Mouse (Mus musculus): ENCODE measurements at regions not wholly inside any gene's neighbourhood (a gene's known extent, or its start where the extent isn't known, plus 50 kb on each side); places are given as distances from the start of the nearest gene placed in this dataset.

DNA sequence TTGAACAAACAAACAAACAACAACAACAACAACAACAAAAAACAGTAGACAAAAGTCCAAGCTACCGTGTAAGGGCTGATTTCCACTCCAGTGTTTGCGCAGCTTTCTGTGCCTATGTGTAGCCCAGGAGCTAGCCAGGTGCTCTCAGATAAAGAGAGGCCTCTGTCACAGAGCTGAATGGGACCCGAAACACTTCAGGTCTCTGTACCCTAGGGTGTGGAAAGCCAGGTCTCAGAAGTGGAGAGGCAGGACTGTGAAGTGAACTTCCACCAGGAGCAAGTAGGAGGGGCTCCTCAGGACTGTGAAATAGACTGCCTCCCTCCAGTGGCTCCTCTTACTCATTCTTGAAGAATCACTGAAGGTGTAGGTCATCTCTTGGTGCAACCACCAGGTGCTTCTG is 61.4 kb upstream of the Habp2 start:
- Histone ChIP-seq H3K36me3 (ENCODE audit: control insufficient read depth, insufficient read depth, low read length) (no peaks in the 10 kb centered on the region), H3K4me3 (replicated peaks; ENCODE audit: low read depth, low read length) (no peak overlapping the region)
- 95% methylated on average over 3 of the region's 3 CpGs for WGBS

DNA sequence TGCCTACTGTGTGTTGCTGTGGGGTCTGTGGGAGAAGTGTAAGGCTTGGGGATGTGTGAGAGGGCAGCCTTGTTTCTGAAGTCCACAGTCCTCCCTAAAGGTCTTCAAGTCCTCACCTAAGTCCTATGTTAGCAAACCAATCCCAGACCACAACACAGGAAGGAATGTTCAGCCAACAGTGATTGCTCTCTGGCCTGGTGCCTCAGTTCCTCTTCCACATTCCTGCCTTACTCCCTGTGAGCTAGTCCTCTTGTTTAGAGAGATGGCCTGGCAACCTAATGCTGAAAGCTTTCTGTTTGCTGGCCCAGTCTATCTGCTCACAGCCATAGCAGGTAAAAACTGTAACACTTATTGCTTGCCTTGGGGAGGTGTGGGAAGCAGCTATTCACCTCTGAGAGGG is 58.4 kb upstream of the Habp2 start:
- Histone ChIP-seq H3K27ac (replicated peaks; ENCODE audit: low read depth, low read length) (no peak overlapping the region), H3K4me2 (ENCODE audit: low read length) (no peak overlapping the region), H3K9me3 (ENCODE audit: control insufficient read depth, low read length) (no peaks in the 10 kb centered on the region), H3K36me3 (ENCODE audit: control insufficient read depth, insufficient read depth, low read length) (no peaks in the 10 kb centered on the region), H3K27me3 (ENCODE audit: control insufficient read depth, insufficient read depth, low read length) (no peaks in the 10 kb centered on the region), H3K9ac (replicated peaks; ENCODE audit: low read length) (no peak overlapping the region), H3K4me1 (ENCODE audit: control insufficient read depth, insufficient read depth, low read length) (peaks cover 14% of the 10 kb centered on the region), H3K4me3 (replicated peaks; ENCODE audit: low read depth, low read length) (no peak overlapping the region)
- no peak for DNase-seq
- no peak for ATAC-seq (ENCODE audit: low FRiP score, low TSS enrichment)

More for the DNA sequence above, 61.4 kb upstream of the Habp2 start:
- ATAC-seq (ENCODE audit: low FRiP score, low TSS enrichment) (no peak), DNase-seq (no peak)
- H3K9ac ChIP-seq (replicated peaks; ENCODE audit: low read length): no peak overlapping the region
- H3K27ac ChIP-seq (replicated peaks; ENCODE audit: low read depth, low read length): no peak overlapping the region
- H3K27me3 ChIP-seq (ENCODE audit: control insufficient read depth, insufficient read depth, low read length): no peaks in the 10 kb centered on the region
- H3K4me1 ChIP-seq (ENCODE audit: control insufficient read depth, insufficient read depth, low read length): peaks cover 12% of the 10 kb centered on the region
- no peaks in the 10 kb centered on the region for H3K9me3 ChIP-seq (ENCODE audit: control insufficient read depth, low read length)
- no peak overlapping the region for H3K4me2 ChIP-seq (ENCODE audit: low read length)

GRCm38 (mm10) chr19:56231430-56231829 is 55.5 kb upstream of the Habp2 start:
- no peaks in the 10 kb centered on the region for H3K9me3 ChIP-seq (ENCODE audit: control insufficient read depth, low read length)
- H3K4me2 ChIP-seq (ENCODE audit: low read length): peak overlapping the region; percentile 23; the same call in 1 of the 2 replicates
- DNase-seq: no peak
- no peaks in the 10 kb centered on the region for H3K27me3 ChIP-seq (ENCODE audit: control insufficient read depth, insufficient read depth, low read length)
- no peak for ATAC-seq (ENCODE audit: low FRiP score, low TSS enrichment)
- H3K4me3 ChIP-seq (replicated peaks; ENCODE audit: low read depth, low read length): no peak overlapping the region
- peaks cover 26% of the 10 kb centered on the region for H3K4me1 ChIP-seq (ENCODE audit: control insufficient read depth, insufficient read depth, low read length)
- H3K27ac ChIP-seq (replicated peaks; ENCODE audit: low read depth, low read length): peak overlapping the region; percentile 56; the same call in 1 of the 2 replicates
- WGBS: 70% methylated on average over 8 of the region's 8 CpGs
- H3K9ac ChIP-seq (replicated peaks; ENCODE audit: low read length): no peak overlapping the region
- H3K36me3 ChIP-seq (ENCODE audit: control insufficient read depth, insufficient read depth, low read length): no peaks in the 10 kb centered on the region

DNA sequence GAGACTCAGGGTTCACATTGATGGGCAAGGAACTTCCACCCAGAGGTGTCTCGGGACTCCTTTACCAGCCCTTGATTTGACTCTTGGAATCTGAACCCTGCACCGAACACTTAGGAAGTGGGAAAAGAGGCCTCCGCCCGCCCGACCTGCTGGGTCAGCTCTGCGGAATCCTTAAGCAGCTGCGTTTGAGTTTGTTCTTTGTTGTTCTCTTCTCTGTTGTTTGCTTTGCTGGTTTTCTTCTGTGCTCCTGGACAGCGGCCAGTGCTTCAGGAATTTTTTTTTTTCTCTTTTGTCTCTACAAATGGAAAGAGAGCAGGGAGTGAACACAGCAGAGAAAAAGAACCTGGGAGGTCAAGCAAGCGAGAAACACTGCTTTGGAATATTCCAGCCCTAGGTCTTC is 55.1 kb upstream of the Habp2 start:
- ATAC-seq (ENCODE audit: low FRiP score, low TSS enrichment) (no peak), DNase-seq (peak; percentile 55)
- H3K9ac ChIP-seq (replicated peaks; ENCODE audit: low read length): no peak overlapping the region
- H3K27ac ChIP-seq (replicated peaks; ENCODE audit: low read depth, low read length): peak overlapping the region; percentile 56; the same call in 1 of the 2 replicates
- H3K9me3 ChIP-seq (ENCODE audit: control insufficient read depth, low read length): no peaks in the 10 kb centered on the region
- WGBS: 34% methylated on average over 9 of the region's 9 CpGs
- no peak overlapping the region for H3K4me3 ChIP-seq (replicated peaks; ENCODE audit: low read depth, low read length)
- H3K27me3 ChIP-seq (ENCODE audit: control insufficient read depth, insufficient read depth, low read length): no peaks in the 10 kb centered on the region
- no peaks in the 10 kb centered on the region for H3K36me3 ChIP-seq (ENCODE audit: control insufficient read depth, insufficient read depth, low read length)
- peak overlapping the region; percentile 23 for H3K4me2 ChIP-seq (ENCODE audit: low read length)
- H3K4me1 ChIP-seq (ENCODE audit: control insufficient read depth, insufficient read depth, low read length): peaks cover 26% of the 10 kb centered on the region

- peak overlapping the region; percentile 14; the same call in 1 of the 2 replicates for H3K27ac ChIP-seq (replicated peaks; ENCODE audit: low read depth, low read length)
- H3K9me3 ChIP-seq (ENCODE audit: control insufficient read depth, low read length): no peaks in the 10 kb centered on the region
- ATAC-seq (ENCODE audit: low FRiP score, low TSS enrichment) (no peak), DNase-seq (peak; percentile 38)
- 56% methylated on average over 7 of the region's 7 CpGs for WGBS
- H3K4me3 ChIP-seq (replicated peaks; ENCODE audit: low read depth, low read length): no peak overlapping the region
- no peaks in the 10 kb centered on the region for H3K27me3 ChIP-seq (ENCODE audit: control insufficient read depth, insufficient read depth, low read length)
- H3K4me1 ChIP-seq (ENCODE audit: control insufficient read depth, insufficient read depth, low read length): peaks cover 26% of the 10 kb centered on the region
- H3K4me2 ChIP-seq (ENCODE audit: low read length): peak overlapping the region; percentile 23
- H3K36me3 ChIP-seq (ENCODE audit: control insufficient read depth, insufficient read depth, low read length): no peaks in the 10 kb centered on the region
- H3K9ac ChIP-seq (replicated peaks; ENCODE audit: low read length): no peak overlapping the region
Observed at GRCm38 (mm10) chr19:56232269-56232668, 54.7 kb upstream of the Habp2 start.

DNA sequence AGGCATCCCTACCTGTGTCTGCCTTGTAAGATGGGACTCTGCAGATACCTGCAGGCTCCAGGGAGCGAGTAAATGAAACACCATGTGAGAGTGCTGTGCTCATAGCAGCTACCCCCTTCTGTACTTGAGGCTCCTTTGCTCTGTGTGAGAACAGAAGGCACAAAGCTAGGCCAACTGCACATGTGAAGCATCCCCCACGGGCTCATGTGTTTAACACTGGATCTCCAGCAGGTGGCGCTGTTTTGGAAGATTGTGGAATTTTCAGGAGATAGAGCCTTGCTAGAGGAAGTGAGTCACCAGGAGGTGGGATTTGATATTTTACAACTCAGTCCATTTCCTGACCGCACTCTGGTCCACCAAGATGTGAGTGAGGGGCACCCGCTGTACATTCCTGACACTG is 54.0 kb upstream of the Habp2 start:
- ATAC-seq (ENCODE audit: low FRiP score, low TSS enrichment) (no peak), DNase-seq (no peak)
- Histone ChIP-seq H3K9me3 (ENCODE audit: control insufficient read depth, low read length) (no peaks in the 10 kb centered on the region), H3K27ac (replicated peaks; ENCODE audit: low read depth, low read length) (peak overlapping the region; percentile 63), H3K27me3 (ENCODE audit: control insufficient read depth, insufficient read depth, low read length) (no peaks in the 10 kb centered on the region), H3K9ac (replicated peaks; ENCODE audit: low read length) (no peak overlapping the region), H3K4me3 (replicated peaks; ENCODE audit: low read depth, low read length) (no peak overlapping the region), H3K36me3 (ENCODE audit: control insufficient read depth, insufficient read depth, low read length) (no peaks in the 10 kb centered on the region), H3K4me2 (ENCODE audit: low read length) (no peak overlapping the region), H3K4me1 (ENCODE audit: control insufficient read depth, insufficient read depth, low read length) (peaks cover 26% of the 10 kb centered on the region)
- 97% methylated on average over 5 of the region's 5 CpGs for WGBS

DNA sequence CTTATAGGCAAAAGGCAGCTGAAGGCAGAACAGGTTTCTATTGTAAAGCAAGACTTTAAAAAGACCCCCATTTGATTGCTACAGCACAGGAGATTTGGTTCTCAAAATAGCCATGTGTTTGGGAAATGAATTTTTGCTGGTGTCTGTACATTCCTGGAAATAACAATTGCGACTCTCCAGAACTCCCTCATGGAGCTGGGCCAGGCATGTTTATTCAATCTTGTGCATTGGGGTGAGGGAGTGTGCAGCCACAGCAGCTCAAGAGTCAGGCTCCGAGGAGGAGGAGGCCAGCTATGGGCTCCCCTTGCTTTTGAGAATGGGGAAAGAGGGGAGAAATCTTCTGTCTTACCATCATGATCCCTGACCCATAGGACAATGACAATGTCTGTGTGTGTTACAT is 51.9 kb upstream of the Habp2 start:
- WGBS: 62% methylated on average over 2 of the region's 2 CpGs
- DNase-seq (peak; percentile 23), ATAC-seq (ENCODE audit: low FRiP score, low TSS enrichment) (no peak)
- no peaks in the 10 kb centered on the region for H3K36me3 ChIP-seq (ENCODE audit: control insufficient read depth, insufficient read depth, low read length)
- H3K4me1 ChIP-seq (ENCODE audit: control insufficient read depth, insufficient read depth, low read length): peaks cover 26% of the 10 kb centered on the region
- H3K27ac ChIP-seq (replicated peaks; ENCODE audit: low read depth, low read length): peak overlapping the region; percentile 61
- H3K9ac ChIP-seq (replicated peaks; ENCODE audit: low read length): no peak overlapping the region
- no peak overlapping the region for H3K4me2 ChIP-seq (ENCODE audit: low read length)
- H3K4me3 ChIP-seq (replicated peaks; ENCODE audit: low read depth, low read length): no peak overlapping the region
- H3K9me3 ChIP-seq (ENCODE audit: control insufficient read depth, low read length): no peaks in the 10 kb centered on the region
- no peaks in the 10 kb centered on the region for H3K27me3 ChIP-seq (ENCODE audit: control insufficient read depth, insufficient read depth, low read length)

All from midbrain, embryonic 14.5 days (tissue).